Mouse (Mus musculus) retina, adult 2 months (tissue): ENCODE data around the gene Mal.

Experiments used
- DNase-seq: peaks from one replicate; pipeline ENCODE4 v3.0.0-alpha.2; 2012; ENCODE audit warnings: low read depth, low spot score

The Mal gene

GRCm38 (mm10) chr2:127656086-127656720 is at the start of gene Mal:
Mal (minus strand) TSS chr2:127656695.
- no peak for DNase-seq

- no peak for DNase-seq
These were observed 48.8 kb upstream of the Mal start for GRCm38 (mm10) chr2:127705267-127705666.

GRCm38 (mm10) chr2:127689239-127689638 is 32.7 kb upstream of the Mal start:
- no peak for DNase-seq

GRCm38 (mm10) chr2:127683687-127684331 is 27.3 kb upstream of the Mal start:
- DNase-seq, result peak; percentile 26

- no peak for DNase-seq
These were observed 11.5 kb upstream of the Mal start for GRCm38 (mm10) chr2:127667843-127668506.

GRCm38 (mm10) chr2:127667015-127667414 is 10.5 kb upstream of the Mal start:
- DNase-seq, result no peak

- DNase-seq, result no peak
These were observed 6.2 kb upstream of the Mal start for GRCm38 (mm10) chr2:127662708-127663107.

- DNase-seq, result no peak
These were observed 1.1 kb downstream of the Mal start for GRCm38 (mm10) chr2:127655419-127655818.

- DNase-seq, result no peak
These were observed 1.7 kb downstream of the Mal start for GRCm38 (mm10) chr2:127654786-127655185.

- no peak for DNase-seq
These were observed 3.7 kb downstream of the Mal start for GRCm38 (mm10) chr2:127652805-127653204.

- DNase-seq, result no peak
These were observed 4.2 kb downstream of the Mal start for GRCm38 (mm10) chr2:127652335-127652734.

GRCm38 (mm10) chr2:127651601-127652000 is 4.9 kb downstream of the Mal start:
- no peak for DNase-seq

GRCm38 (mm10) chr2:127649921-127650320 is 6.6 kb downstream of the Mal start:
- DNase-seq, result no peak

GRCm38 (mm10) chr2:127648145-127648544 is 8.3 kb downstream of the Mal start:
- no peak for DNase-seq

GRCm38 (mm10) chr2:127646875-127647274 is 9.6 kb downstream of the Mal start:
- no peak for DNase-seq

- no peak for DNase-seq
These were observed 12.5 kb downstream of the Mal start for GRCm38 (mm10) chr2:127643728-127644704.

- DNase-seq, result no peak
These were observed 17.5 kb downstream of the Mal start for GRCm38 (mm10) chr2:127638973-127639372.

GRCm38 (mm10) chr2:127635581-127635980 is 20.9 kb downstream of the Mal start:
- DNase-seq, result no peak

GRCm38 (mm10) chr2:127632601-127633000 is 23.9 kb downstream of the Mal start:
- no peak for DNase-seq

- no peak for DNase-seq
These were observed 28.4 kb downstream of the Mal start for GRCm38 (mm10) chr2:127627990-127628570.

- no peak for DNase-seq
These were observed 29.1 kb downstream of the Mal start for GRCm38 (mm10) chr2:127627354-127627753.
